Mouse (Mus musculus) kidney, postnatal 25 days (tissue): ENCODE measurements around the gene Ppm1h.

Experiments
- DNase-seq, 2 experiments: peaks; one replicate each; pipeline ENCODE4 v3.0.0; 2021; ENCODE audit warnings: mixed read lengths in 2 of 2

Gene Ppm1h

DNA sequence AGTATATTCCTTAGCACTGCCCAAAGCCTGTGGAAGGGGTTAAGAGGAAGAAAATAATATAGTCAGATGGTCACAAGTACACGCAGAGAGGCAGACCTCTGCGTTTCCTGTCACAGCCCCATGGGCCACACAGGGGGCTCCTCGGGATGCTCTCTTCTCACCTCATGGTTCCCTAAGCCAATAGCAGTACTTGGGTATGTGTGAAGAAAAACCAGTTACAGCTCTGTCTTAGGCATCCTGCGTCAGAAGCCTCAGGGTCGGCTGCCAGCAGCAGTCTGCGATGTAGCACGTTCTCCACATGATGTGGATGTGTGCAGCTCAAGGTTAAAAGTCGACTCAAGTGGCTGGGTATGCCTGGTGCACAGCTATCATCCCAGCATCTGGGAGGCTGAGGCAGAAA lies 139.2 kb downstream of the Ppm1h start:
- no peak for DNase-seq

DNA sequence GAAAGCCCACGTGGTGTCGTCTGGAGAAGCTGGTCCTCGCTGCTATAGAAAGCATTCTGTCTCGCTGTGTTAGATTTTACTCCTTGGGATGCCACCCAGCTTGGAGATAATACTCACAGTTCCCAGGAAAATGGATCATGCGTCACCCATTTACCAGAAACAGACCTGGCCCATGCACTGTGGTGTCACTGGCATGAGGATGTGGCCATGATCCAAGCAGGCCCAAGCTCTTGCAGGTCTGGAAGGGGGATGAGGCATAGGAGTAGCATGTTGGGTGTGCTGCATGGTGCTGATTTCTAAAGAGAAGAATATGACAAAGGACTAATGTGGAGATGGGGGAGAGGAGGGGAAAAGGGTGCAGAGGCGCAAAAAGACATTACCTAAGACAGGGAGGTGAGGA lies 141.2 kb downstream of the Ppm1h start:
- peak in 1 of 2 experiments; percentile 16 for DNase-seq

DNA sequence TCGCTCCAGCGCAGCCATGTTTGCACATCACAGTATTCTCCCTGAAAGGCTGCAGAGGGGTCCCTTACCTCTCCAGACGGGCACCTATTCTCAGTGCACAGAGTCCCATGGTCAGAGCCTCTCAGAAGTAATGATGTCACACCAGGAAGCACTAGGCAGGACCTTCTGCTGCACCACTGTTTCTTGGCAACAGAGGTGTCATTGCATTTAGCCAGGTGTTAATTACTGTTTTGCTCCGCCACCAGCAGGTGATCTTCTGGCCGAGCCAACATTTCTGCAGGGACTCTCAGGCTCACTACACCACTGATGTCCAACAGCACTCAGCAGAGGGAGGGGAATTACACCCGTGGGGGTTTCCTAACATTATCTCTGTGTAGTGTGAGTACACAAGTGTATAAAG lies 143.0 kb downstream of the Ppm1h start:
- DNase-seq, result no peak

DNA sequence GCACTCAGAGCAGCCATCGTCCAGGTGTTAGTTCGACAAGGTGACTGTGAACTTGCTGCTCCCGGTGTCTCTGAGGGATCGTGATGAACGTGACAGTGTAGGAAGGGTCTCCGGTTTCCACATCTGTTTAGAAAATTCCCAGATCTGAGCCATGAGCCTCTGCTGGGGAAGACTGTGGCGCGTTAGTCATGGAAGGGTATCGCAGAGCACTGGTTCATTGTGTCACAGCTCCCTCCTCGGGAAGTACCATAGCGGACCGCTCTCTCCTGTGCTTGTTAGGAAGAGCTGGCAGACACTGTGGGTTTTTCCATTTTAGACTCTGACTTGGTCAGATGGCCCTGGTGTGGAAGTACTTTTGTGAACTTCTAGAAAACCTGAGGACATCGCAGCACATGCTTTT lies 145.1 kb downstream of the Ppm1h start:
- no peak for DNase-seq

DNA sequence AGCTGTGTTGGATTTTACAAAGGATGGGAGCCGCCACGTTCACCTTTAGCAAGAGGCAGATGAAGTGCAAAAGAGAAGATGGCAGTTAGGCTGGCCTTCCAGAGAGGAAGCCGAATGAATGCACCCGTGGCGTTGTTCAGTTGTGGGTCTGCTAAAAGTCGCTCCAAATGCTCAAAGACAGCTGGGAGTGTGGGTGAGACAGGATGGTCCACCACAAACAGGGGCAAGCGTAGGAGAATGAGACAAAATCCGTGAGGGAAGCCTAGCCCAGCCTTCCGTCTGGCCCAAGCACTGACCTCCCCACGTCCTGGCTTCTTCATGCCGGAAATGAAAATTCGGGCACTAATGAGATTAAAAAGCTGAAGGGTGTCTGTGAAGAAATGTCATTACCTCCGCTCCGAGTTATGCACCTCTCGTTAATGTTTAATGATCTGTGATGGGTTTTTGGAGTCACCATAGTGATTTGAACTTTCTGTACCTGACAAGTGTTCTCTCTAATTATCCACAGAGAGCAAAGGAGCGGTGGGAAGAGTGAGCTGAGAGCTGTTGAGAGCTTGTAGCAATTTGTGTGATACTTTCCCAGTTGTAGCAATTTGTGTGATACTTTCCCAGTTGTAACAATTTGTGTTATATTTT lies 148.3 kb downstream of the Ppm1h start:
- DNase-seq, result no peak

DNA sequence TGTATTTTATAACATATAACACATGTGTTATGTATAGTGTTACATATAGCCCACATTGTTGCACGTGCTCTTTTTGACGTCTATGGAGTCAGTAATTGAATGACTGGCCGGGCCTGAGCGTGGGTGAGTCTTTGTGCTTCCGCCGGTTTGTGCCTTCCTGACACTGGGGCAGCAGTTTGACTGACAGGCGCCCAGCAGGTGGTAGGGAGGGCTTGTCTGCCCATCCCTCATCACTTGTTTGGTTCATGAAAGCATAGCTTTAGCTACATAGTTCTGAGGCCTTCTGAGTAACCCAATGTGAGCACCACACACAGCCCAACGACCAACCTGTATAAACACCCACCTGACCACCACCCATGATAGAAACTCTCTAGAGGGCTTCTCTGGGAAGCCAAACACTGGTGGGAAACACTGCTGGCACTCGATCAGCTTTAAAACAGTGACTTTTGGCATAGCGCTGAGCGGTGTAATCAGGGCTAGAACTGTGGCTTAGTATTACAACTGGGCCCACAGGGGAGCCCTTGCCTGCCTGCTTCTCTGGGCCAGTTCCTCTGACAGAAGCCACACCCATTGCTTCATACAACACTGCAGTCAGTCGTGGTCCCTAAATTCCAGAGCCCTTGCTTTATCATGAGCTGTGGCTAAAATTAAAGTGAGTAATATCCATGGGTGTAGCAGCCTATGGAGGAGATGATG lies 149.3 kb downstream of the Ppm1h start:
- no peak for DNase-seq

DNA sequence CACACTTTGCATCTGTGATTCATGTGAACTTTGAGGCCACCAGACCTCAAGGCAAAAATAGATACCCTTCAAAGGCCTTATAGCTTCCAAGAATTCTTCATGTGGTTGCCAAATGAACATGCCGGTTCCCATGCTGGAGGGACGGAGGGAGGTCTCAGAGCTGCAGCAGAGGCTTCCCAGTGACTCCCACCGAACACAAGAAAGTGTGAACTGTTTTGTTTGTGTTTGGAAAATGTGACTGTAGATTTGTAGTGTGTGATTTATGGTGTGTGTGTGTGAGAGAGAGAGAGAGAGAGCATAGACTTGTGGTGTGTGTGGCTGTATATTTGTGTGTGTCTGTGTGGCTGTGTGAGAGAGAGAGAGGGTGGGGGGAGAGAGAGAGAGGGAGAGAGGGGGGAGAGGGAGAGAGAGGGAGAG lies 151.2 kb downstream of the Ppm1h start:
- no peak for DNase-seq

DNA sequence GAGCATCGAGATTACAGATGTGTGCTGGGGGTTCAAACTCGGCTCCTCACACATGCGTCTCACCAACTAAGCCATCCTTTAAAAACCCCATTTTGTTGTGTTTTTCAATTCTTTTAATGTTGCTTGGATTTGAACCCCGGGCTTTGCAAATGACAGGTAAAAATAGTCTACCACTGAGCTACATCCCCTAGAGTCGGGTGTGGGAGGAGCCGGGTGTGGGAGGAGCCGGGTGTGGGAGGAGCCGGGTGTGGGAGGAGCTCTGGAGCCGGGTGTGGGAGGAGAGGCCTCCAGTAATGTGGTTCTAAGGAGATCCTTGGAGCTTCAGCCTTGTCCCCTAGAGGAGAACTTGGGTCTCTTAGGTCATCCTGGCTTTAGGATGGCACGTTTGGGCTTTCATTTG lies 152.1 kb downstream of the Ppm1h start:
- no peak for DNase-seq

DNA sequence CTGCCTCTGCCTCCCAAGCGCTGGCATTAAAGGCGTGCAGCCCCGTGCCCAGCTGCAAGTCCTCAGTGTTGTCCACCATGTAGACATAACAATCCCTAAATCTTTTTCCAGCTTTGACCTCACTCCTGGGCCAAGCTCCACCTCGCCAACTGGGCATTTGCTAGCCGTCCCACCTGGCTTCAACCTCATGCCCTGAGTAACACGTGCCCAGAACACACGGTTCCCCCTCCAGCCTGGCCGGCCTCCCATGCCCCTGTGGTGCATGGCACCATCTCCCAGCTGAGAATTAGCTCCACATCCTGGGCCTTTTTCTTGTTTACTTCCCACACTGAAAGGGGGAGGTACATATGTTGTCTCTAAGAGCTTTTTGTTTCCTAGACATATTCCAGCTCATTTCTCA lies 163.5 kb downstream of the Ppm1h start:
- DNase-seq, result no peak

DNA sequence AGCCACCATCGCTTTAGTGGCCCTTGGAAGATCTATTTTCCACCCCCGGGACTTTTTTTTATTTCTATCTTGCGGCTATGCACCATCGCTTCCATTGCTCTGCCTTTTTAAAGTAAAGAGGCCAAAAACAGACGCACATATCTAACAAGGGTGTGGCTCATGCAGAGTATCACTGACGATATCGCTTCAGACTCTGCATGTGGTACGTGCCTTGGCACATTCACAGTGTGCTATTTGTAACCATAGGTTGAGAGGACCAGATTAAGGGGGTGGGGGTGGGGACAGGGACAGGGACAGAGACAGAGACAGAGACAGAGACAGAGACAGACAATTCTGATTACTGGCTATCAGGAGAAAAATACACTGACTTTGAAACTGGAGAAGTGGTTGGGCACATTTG lies 164.4 kb downstream of the Ppm1h start:
- DNase-seq, result no peak

DNA sequence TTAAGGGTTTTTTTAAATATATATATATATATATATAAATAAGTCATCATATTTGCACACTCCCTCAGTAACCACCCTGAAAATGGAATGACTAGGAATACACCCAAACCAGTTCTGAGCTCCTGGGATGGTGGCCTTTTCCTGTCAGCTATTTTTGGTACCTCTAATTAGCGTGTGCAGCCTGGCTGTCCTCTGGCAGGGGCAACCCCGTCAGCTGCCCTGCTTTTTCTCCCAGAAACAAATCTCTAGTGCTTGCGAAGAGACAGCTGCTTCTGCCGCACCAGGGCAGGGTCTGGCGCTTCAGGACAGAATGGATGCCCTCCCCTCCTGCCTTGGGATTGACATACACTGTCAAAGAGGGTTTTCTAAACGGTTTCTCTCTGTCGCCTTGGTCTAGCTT lies 166.9 kb downstream of the Ppm1h start:
- DNase-seq, result no peak

DNA sequence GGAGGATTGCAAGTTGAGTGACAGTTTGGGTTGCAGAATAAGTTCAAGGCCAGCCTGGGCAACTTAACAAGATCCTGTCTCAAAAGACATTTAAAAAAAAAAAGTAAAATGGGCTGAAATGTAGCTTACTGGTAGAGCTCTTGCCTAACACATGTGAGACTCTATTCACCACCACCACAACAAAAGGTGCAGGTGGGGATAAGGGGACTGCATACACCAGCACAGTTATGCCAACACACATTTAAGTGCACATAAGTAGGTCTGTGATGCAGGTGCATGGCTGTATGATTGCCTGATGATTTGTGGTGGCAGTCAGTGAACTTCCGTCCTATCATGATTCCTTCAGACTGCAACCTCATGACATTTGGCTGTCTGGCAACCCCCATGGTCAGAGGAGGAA lies 167.9 kb downstream of the Ppm1h start:
- DNase-seq, result no peak

DNA sequence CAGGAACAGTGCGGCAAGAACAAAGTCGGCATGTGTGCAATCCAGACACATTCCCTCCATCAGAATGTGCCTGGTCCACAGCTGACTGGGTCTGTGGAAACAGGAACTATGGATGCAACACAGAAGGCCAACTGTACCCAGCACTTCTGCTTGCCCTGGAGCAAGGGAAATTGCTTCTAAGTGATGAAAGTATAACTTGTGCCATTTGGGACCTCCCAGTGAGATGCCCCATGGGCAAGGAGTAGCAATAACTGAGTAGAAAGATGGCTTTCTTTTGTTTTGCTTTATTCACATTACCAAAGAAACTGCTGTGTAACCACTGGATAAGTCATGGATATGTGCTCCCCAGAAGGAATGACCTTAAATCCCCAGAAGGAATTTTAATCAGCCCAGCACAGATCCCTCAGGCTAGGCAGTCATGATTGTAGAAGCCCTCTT lies 169.5 kb downstream of the Ppm1h start:
- no peak for DNase-seq

DNA sequence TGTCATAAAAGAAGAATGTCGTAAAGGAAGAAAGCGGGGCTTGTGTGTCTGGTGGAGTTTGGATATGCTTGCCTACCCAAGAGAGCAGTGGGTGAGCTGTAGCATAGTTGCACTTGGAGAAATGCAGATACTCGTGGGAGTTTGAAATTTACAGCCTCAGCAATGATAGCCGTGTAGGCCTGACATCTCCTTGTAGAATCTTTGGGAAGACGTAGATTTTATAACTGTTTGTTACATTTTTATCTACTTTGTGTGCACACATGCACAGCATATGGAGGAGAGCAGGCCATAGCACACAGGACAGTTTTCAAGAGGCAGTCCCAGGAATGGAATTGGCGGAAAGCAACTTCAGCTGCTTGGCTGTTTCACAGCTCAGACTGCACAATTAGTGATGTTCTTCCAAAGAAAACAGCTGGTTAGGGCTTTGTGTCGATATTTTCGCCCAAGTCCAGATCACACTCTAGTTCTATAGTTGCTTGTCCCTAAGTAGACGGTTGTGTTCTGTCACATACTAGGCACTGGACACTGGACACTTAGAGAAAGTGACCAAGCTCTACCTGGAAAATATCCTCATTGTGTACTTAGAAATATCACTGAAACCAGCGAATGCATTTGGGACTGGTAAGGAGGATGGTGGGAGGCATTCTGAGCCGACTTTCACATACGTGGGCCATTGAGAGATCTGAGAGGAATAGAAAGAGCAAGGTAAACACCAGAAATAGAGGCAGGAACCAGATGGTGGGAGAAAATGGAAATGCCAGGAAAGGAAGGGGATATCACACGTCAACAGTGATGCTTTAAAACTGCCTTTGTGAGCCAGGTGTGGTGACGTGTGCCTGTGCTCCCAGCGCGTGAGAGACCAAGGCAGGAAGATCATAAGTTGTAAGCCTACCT lies 173.0 kb downstream of the Ppm1h start:
- DNase-seq, result no peak

DNA sequence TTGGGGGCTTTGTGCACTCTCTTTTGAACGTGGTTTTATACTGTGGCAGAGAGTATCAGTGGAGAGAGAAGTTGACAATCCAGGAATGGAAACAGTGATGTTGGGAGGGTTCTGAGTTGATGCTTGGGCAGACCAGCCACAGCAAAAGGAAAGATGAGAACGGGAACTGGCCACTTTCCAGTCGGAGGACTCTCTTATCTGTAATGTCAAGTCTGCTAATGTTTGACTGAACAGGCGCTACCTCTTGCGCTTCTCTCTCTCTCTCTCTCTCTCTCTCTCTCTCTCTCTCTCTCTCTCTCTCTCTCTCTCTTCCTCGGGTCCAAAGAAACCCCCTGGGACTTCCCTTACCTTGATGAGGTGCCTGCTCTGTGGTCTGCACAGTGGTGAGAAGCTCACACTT lies 176.0 kb downstream of the Ppm1h start:
- no peak for DNase-seq

DNA sequence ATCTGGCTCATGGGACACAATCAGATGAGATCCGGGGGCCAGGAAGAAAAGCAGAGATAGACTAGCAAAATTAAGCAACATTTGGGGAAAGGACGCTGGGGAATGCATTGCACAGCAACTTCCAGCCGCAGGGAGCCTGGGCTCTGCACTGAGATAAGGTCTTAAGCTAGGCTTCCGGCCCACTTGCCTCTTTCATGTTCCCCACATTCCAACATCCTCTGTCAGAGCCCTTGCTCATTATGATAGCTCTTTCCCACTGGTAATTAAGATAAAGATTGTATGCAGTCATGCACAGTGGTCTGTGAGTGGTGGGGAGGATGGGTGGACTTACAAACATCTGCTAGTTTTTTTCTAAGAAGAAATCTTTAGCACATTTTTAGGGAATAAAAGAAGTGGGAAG lies 176.6 kb downstream of the Ppm1h start:
- no peak for DNase-seq

DNA sequence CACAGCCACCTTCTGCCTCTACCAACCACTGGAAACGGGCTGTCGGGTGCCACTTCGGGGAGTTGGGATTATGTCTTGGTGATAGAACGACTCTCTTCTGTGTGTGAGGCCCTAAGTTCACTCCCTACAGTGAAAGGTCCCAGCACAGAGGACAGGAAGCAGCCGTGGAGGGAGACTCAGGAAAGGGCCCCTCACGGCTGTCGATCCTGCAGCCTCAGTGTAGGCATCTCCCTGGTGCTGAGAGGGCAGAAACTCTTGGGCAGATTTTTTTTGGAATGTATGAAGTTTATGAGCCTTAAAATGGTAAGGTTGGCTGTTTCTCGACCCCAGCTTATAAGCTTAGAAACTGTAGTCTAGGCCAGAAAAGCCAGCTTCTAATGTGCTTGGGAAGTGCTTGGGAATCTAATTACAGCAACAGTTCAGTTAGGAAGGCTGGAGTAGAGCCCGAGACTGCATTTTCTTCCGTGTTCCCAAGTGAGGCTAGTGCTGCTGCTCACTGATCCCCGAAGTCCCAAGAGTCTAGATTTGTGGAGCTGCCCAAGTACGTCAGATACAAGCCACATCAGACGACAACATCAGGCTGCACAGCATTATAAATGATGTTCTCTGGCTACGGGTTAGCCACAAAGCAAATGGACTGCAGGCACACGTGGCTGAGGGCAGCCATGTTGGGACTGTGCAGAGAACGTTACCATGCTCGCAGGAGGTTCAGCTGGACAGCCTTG lies 177.6 kb downstream of the Ppm1h start:
- peak; percentile 32 to 58 for DNase-seq

DNA sequence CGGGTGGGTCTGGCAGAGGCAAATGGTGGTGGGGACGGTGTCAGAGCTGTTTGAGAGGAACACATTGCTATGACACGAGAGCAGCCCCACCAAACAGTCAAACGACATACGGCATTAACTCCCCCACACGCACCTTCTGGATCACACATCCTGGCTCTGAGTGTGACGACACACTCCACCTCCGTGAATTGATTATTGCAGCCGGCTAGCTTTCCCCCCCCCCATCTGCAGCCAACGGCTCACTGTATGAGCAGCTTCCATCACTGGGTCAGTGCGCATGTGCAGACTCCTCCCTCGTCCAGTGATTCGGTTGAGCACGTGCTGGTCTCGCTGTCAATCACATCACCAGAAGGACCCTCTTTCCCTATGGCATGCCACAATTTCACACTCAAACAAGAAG lies 178.6 kb downstream of the Ppm1h start:
- no peak for DNase-seq

DNA sequence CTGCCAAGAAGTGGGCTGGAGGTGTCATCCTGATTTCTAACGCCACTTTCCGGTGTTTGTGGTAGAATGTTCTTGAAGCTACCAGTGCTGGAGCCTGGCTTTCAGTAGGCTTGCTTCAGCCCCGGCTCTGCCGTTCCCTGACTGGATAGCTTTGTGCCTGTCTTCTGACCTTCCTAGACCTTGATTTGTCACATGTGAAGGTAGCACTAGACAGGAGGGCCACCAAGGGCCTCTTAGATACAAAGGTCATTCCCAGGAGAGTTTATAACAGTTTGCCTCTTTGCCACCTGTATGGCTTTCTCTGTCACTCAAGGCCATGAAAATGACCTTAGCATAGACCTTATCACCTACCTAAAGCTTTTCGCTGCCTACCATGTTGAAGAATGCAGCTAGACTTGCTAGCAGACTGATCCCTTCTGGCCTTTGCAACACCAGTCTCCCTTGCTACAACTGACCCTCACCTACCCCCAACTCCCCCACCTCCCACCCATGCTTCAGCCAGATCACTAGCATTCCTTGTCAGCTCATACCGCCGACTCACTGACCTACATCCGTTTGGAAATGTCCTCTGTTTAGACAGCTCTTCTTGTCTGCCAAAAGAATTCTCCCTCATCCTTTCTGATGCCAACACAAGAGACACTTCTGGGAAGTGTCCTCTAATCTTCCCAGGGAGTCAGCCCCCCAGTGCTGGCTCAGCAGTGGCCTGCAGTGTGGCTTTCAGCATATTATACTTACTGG lies 180.5 kb downstream of the Ppm1h start:
- DNase-seq, result no peak

DNA sequence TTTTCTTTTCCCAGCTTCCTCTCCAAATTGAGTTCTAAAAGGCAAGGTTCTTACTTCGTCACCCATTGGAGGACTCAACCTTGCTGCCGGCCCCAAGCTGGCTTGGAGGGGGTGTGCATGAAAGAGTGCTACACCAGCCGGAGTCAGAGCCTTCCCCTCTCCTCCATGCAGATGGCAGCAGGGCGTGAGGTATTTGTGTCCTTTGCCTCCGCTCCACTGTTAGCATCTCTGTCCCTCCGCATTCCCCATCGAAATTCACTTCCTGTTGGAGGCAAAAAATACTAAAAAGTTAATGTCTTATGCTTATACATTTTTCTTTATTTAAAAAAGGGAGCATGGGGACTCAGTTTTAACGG lies 181.1 kb downstream of the Ppm1h start:
- no peak for DNase-seq

DNA sequence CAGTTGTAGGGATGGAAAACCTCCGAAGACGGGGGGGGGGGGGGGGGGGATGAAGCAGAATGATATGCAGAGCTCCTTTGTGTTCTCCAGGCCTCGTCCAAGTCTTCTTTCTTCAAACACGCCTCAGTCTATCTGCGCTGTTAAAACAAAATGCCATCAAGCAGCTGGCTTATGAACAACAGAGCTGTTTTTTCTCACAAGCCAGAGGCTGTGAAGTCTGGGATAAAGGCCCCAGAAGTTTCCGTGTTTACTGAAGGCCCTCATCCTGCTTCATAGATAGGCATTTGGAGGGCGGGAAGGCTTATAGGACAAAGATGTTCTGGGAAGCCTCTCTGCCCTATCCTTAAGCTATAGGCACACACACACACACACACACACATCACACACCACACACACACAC lies 181.5 kb downstream of the Ppm1h start:
- DNase-seq, result no peak

DNA sequence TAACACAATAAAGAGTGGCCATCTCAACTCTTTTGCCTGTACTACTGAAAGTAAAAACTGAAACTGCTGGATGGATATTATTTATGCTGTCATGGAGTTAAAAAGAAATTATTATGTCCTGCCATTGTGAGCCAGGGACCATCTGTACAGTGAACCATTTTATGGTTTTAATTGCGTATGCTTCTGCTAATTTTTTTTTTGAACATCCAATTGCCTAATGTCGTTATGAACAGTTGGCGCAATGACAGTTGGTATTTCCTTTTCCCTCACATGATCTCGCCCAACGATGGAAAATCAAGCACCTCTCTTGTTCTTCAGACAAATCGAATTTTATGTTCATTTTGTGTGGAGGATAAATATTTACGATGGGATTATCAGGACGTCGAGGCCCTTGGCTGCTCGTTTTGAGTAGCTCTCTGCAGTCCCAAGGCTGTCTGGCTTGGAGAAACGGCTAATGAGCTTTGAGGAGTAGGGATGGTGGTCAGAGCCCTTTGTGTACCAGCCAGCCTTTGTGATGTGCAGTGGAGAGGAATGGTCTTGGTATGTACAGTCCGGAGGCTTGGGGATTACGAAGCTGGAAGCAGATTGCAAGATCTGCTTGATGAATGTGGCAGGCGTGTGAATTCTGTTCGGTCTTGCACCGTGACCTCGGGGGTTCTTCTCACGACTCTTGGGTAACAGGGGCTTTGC lies 183.3 kb downstream of the Ppm1h start:
- no peak for DNase-seq
